Comparison of ENCODE assay signal across 11 mouse cellular contexts in the genomic region with DNA sequence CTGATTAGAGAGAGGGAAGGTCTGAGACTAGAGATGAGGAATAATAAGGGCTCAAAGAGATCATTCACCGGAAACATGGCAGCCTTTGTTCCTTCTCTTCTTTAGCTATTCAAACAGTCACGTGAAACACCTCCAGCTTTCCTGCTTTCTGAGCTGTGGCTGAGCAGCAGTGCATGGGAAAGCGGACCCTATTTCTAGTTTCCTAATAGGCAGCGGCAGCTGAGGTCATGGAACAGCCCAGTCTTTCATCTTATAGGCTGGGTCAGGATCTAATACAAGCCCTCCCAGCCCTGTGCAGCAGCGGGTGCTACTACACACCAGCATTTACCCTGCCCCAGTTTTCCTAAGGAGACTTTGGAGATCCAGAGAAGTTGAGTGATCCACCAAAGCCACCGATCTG.
DNase-seq lines count a peak whose midpoint lies in the region; ATAC-seq and TF ChIP-seq lines count a peak whose summit lies in the region.
"Had no signal": no experiment of that assay in that cellular context is flagged by ENCODE, and none has a peak within 500 bp of the region (broad histone marks: within the 10 kb centered on the region; RNA-seq: fewer than 3 reads in every experiment).

No protein-coding gene starts in this region.

- TF ChIP-seq EP300 in liver, postnatal 0 days (IDR thresholded peaks at IDR 0.05; ENCODE audit: low read depth) = no peak

- DNase-seq in heart, embryonic 10.5 days (ENCODE audit: low spot score) = no peak
- DNase-seq in hindbrain, postnatal 0 days (ENCODE audit: low spot score) = peak; percentile 1
- DNase-seq in limb, embryonic 10.5 days (ENCODE audit: low spot score) = no peak
- no peak for DNase-seq in liver, postnatal 0 days
- DNase-seq in cerebellum, adult 9-11 months = no peak
- DNase-seq: kidney, adult 9 months; right cerebral cortex, postnatal 25 days had no signal

- no peak overlapping the region for H3K9ac ChIP-seq in heart, embryonic 12.5 days
- no peak overlapping the region for H3K9ac ChIP-seq in forebrain, embryonic 12.5 days
- H3K9ac ChIP-seq in hindbrain, postnatal 0 days (replicated peaks; ENCODE audit: low read length) = no peak overlapping the region
- no peak overlapping the region for H3K9ac ChIP-seq in neural tube, embryonic 15.5 days (replicated peaks)
- no peak overlapping the region for H3K9ac ChIP-seq in liver, postnatal 0 days (replicated peaks)
- H3K9ac ChIP-seq: limb, embryonic 13.5 days had no signal

- no peak for ATAC-seq in heart, embryonic 12.5 days (ENCODE audit: insufficient number of reproducible peaks, low FRiP score)
- ATAC-seq in forebrain, embryonic 12.5 days (ENCODE audit: low FRiP score) = peak; percentile 86
- ATAC-seq in hindbrain, postnatal 0 days = 0 out of 2 replicates have a peak, but pooled peaks have one; percentile 29
- ATAC-seq in neural tube, embryonic 15.5 days (ENCODE audit: low FRiP score) = no peak
- ATAC-seq in liver, postnatal 0 days = no peak

- TF ChIP-seq CTCF in hindbrain, postnatal 0 days (IDR thresholded peaks at IDR 0.05; ENCODE audit: low read depth) = no peak
- TF ChIP-seq CTCF in liver, postnatal 0 days (IDR thresholded peaks at IDR 0.05; ENCODE audit: low read depth) = no peak

- no peaks in the 10 kb centered on the region for H3K27me3 ChIP-seq in heart, embryonic 12.5 days (replicated peaks)
- no peaks in the 10 kb centered on the region for H3K27me3 ChIP-seq in heart, embryonic 10.5 days (ENCODE audit: insufficient read depth, poor library complexity, severe bottlenecking)
- no peaks in the 10 kb centered on the region for H3K27me3 ChIP-seq in forebrain, embryonic 12.5 days
- H3K27me3 ChIP-seq in hindbrain, postnatal 0 days (ENCODE audit: insufficient read depth, low read length) = no peaks in the 10 kb centered on the region
- H3K27me3 ChIP-seq in neural tube, embryonic 15.5 days (replicated peaks) = no peaks in the 10 kb centered on the region
- no peaks in the 10 kb centered on the region for H3K27me3 ChIP-seq in limb, embryonic 10.5 days (ENCODE audit: low read depth, poor library complexity, severe bottlenecking)
- H3K27me3 ChIP-seq in liver, postnatal 0 days (ENCODE audit: insufficient read depth, low read length) = no peaks in the 10 kb centered on the region
- H3K27me3 ChIP-seq: limb, embryonic 13.5 days had no signal

- H3K9me3 ChIP-seq in heart, embryonic 12.5 days (replicated peaks) = no peaks in the 10 kb centered on the region
- no peaks in the 10 kb centered on the region for H3K9me3 ChIP-seq in heart, embryonic 10.5 days
- no peaks in the 10 kb centered on the region for H3K9me3 ChIP-seq in forebrain, embryonic 12.5 days
- no peaks in the 10 kb centered on the region for H3K9me3 ChIP-seq in hindbrain, postnatal 0 days (ENCODE audit: low read length)
- no peaks in the 10 kb centered on the region for H3K9me3 ChIP-seq in neural tube, embryonic 15.5 days (replicated peaks)
- no peaks in the 10 kb centered on the region for H3K9me3 ChIP-seq in limb, embryonic 10.5 days (replicated peaks)
- H3K9me3 ChIP-seq in liver, postnatal 0 days (ENCODE audit: low read length) = no peaks in the 10 kb centered on the region
- H3K9me3 ChIP-seq: limb, embryonic 13.5 days had no signal

- H3K36me3 ChIP-seq in heart, embryonic 12.5 days = no peaks in the 10 kb centered on the region
- H3K36me3 ChIP-seq in heart, embryonic 10.5 days = no peaks in the 10 kb centered on the region
- H3K36me3 ChIP-seq in forebrain, embryonic 12.5 days (replicated peaks) = no peaks in the 10 kb centered on the region
- no peaks in the 10 kb centered on the region for H3K36me3 ChIP-seq in hindbrain, postnatal 0 days (ENCODE audit: insufficient read depth, low read length)
- H3K36me3 ChIP-seq in neural tube, embryonic 15.5 days = no peaks in the 10 kb centered on the region
- H3K36me3 ChIP-seq in limb, embryonic 10.5 days = no peaks in the 10 kb centered on the region
- H3K36me3 ChIP-seq in liver, postnatal 0 days (replicated peaks; ENCODE audit: insufficient read depth, low read length) = no peaks in the 10 kb centered on the region
- H3K36me3 ChIP-seq: limb, embryonic 13.5 days had no signal

- H3K27ac ChIP-seq in heart, embryonic 12.5 days (ENCODE audit: poor library complexity, severe bottlenecking) = peak overlapping the region; percentile 28; the same call in 1 of the 2 replicates
- H3K27ac ChIP-seq in heart, embryonic 10.5 days = no peak overlapping the region
- H3K27ac ChIP-seq in forebrain, embryonic 12.5 days = peak overlapping the region; percentile 81
- no peak overlapping the region for H3K27ac ChIP-seq in hindbrain, postnatal 0 days
- 0 out of 2 replicates have a peak overlapping the region, but pooled peaks have one; percentile 13 for H3K27ac ChIP-seq in neural tube, embryonic 15.5 days (replicated peaks)
- H3K27ac ChIP-seq in limb, embryonic 10.5 days = no peak overlapping the region
- H3K27ac ChIP-seq in liver, postnatal 0 days (ENCODE audit: low read depth) = no peak overlapping the region
- H3K27ac ChIP-seq: limb, embryonic 13.5 days had no signal

- H3K4me3 ChIP-seq in heart, embryonic 12.5 days = no peak overlapping the region
- no peak overlapping the region for H3K4me3 ChIP-seq in heart, embryonic 10.5 days
- H3K4me3 ChIP-seq in forebrain, embryonic 12.5 days (replicated peaks) = no peak overlapping the region
- no peak overlapping the region for H3K4me3 ChIP-seq in hindbrain, postnatal 0 days (ENCODE audit: low read length)
- H3K4me3 ChIP-seq in neural tube, embryonic 15.5 days (replicated peaks) = no peak overlapping the region
- no peak overlapping the region for H3K4me3 ChIP-seq in limb, embryonic 10.5 days
- H3K4me3 ChIP-seq in liver, postnatal 0 days (ENCODE audit: low read depth, low read length) = no peak overlapping the region
- H3K4me3 ChIP-seq: limb, embryonic 13.5 days had no signal

- 51% methylated on average over 6 of the region's 6 CpGs for WGBS in heart, embryonic 12.5 days
- 60% methylated on average over 6 of the region's 6 CpGs for WGBS in heart, embryonic 10.5 days
- 30% methylated on average over 6 of the region's 6 CpGs for WGBS in forebrain, embryonic 12.5 days
- 44% methylated on average over 6 of the region's 6 CpGs for WGBS in hindbrain, postnatal 0 days
- WGBS in neural tube, embryonic 15.5 days = 40% methylated on average over 6 of the region's 6 CpGs
- WGBS in limb, embryonic 10.5 days = 66% methylated on average over 6 of the region's 6 CpGs
- 62% methylated on average over 6 of the region's 6 CpGs for WGBS in liver, postnatal 0 days (ENCODE audit: insufficient replicate concordance)

- peaks cover 5% of the 10 kb centered on the region for H3K4me1 ChIP-seq in heart, embryonic 12.5 days (replicated peaks)
- no peaks in the 10 kb centered on the region for H3K4me1 ChIP-seq in heart, embryonic 10.5 days
- H3K4me1 ChIP-seq in forebrain, embryonic 12.5 days = peaks cover 13% of the 10 kb centered on the region; the same call in 1 of the 2 replicates
- H3K4me1 ChIP-seq in hindbrain, postnatal 0 days (ENCODE audit: insufficient read depth, low read length) = no peaks in the 10 kb centered on the region
- H3K4me1 ChIP-seq in neural tube, embryonic 15.5 days = peaks cover 6% of the 10 kb centered on the region; the same call in 1 of the 2 replicates
- H3K4me1 ChIP-seq in limb, embryonic 10.5 days = no peaks in the 10 kb centered on the region
- H3K4me1 ChIP-seq in liver, postnatal 0 days (ENCODE audit: insufficient read depth) = no peaks in the 10 kb centered on the region
- H3K4me1 ChIP-seq: limb, embryonic 13.5 days had no signal

- no peak overlapping the region for H3K4me2 ChIP-seq in heart, embryonic 12.5 days
- peak overlapping the region; percentile 31 for H3K4me2 ChIP-seq in forebrain, embryonic 12.5 days
- H3K4me2 ChIP-seq in hindbrain, postnatal 0 days (ENCODE audit: low read depth, low read length) = 0 out of 2 replicates have a peak overlapping the region, but pooled peaks have one; percentile 10
- peak overlapping the region; percentile 19; the same call in 1 of the 2 replicates for H3K4me2 ChIP-seq in neural tube, embryonic 15.5 days
- no peak overlapping the region for H3K4me2 ChIP-seq in liver, postnatal 0 days (ENCODE audit: low read depth, low read length)
- H3K4me2 ChIP-seq: limb, embryonic 13.5 days had no signal

Comparison
In these comparisons a context has a peak if more than half of its experiments do, and no peak if none do; other contexts are left out.
1. H3K27ac ChIP-seq: peak in heart, embryonic 12.5 days (single experiment), forebrain, embryonic 12.5 days (single experiment) and neural tube, embryonic 15.5 days (single experiment); none in heart, embryonic 10.5 days (single experiment), hindbrain, postnatal 0 days (single experiment), limb, embryonic 10.5 days (single experiment) and liver, postnatal 0 days (single experiment).
2. ATAC-seq: peak in forebrain, embryonic 12.5 days (single experiment) and hindbrain, postnatal 0 days (single experiment); none in heart, embryonic 12.5 days (single experiment), neural tube, embryonic 15.5 days (single experiment) and liver, postnatal 0 days (single experiment).
3. H3K4me2 ChIP-seq: peak in forebrain, embryonic 12.5 days (single experiment), hindbrain, postnatal 0 days (single experiment) and neural tube, embryonic 15.5 days (single experiment); none in heart, embryonic 12.5 days (single experiment) and liver, postnatal 0 days (single experiment).